Mouse (Mus musculus) megakaryocyte, embryonic 14.5 days (primary cell): ENCODE data around the gene Spi1.

Experiments
- FLI1 ChIP-seq: IDR thresholded peaks from 2 replicates; pipeline ENCODE4 v1.6.1; 2012; ENCODE audit warnings: low read length, inconsistent platforms, mixed read lengths
- GATA1 ChIP-seq: IDR thresholded peaks from 3 replicates; pipeline ENCODE4 v1.6.1; 2012; ENCODE audit warnings: mixed read lengths, low read length, inconsistent platforms, borderline replicate concordance

DNA sequence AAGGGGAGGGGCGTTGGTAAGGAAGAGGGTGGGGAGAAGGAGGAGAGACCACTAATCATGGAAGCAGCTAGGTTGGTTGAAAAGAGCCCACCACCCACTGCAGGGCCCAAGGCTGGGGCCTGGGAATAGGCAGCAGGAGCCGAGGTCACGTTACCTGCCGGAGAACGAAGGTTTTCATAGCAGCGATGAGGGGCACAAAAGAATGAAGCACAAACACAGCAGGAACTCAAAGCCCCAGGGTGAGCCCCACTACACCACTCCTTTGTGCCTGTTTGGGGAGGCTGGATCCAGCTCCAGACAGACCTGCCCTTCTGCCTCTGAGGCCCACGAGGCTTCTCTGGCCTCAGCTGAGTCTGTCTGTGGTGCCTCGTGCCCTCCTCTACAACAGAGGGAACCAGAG is 57.6 kb downstream of the Spi1 start:
- no peak for TF ChIP-seq GATA1
- no peak for TF ChIP-seq FLI1
